Mouse (Mus musculus) liver, adult 2 months (tissue): ENCODE results near the gene Tmem121b.

ENCODE experiments used
- CTCF ChIP-seq: fragments of 200-500 bp; IDR thresholded peaks from 2 replicates; pipeline ENCODE4 v1.5.1; 2011; ENCODE audit warnings: low read depth, low read length, control low read depth
- POLR2A ChIP-seq: fragments of 200-500 bp; IDR thresholded peaks from 2 replicates; pipeline ENCODE4 v1.6.1; 2011; ENCODE audit warnings: low read length, control low read depth; ENCODE audit not compliant: insufficient read depth; ENCODE audit errors: extremely low read depth

- TF ChIP-seq CTCF (no peak), POLR2A (no peak)
These were observed 22.8 kb upstream of the Tmem121b start for GRCm38 (mm10) chr6:120516422-120516821.
